Mouse (Mus musculus): Measurements from ENCODE around the gene Zic2. TPM values are rescaled to one million over a fixed set of nuclear protein-coding genes. Genes with fewer than 3 reads are reported as not detected.

The Zic2 gene
- polyA plus RNA-seq, 1 experiment from 2014 or later: not detected

- Histone ChIP-seq H3K4me2 (peak overlapping the region; percentile 67), H3K36me3 (ENCODE audit: insufficient read depth) (no peaks in the 10 kb centered on the region), H3K4me3 (ENCODE audit: low read depth, low read length) (peak overlapping the region; percentile 37; the same call in 1 of the 2 replicates), H3K4me1 (ENCODE audit: insufficient read depth) (no peaks in the 10 kb centered on the region), H3K27me3 (ENCODE audit: insufficient read depth, low read length) (peaks cover 65% of the 10 kb centered on the region), H3K27ac (ENCODE audit: low read depth) (no peak overlapping the region), H3K9ac (no peak overlapping the region), H3K9me3 (ENCODE audit: low read depth, low read length) (no peaks in the 10 kb centered on the region)
- TF ChIP-seq CTCF (IDR thresholded peaks at IDR 0.05; ENCODE audit: low read depth): no peak
- 4% methylated on average over 29 of the region's 29 CpGs for WGBS
- no peak for DNase-seq
- no peak for ATAC-seq (ENCODE audit: insufficient read depth)
Measured at GRCm38 (mm10) chr14:122449601-122450495, 25.4 kb upstream of the Zic2 start.

GRCm38 (mm10) chr14:122450496-122451382 is 24.5 kb upstream of the Zic2 start, which contains the start of gene Gm5089:
Gene Gm5089, minus strand, starts transcription at chr14:122451115.
- H3K9me3 ChIP-seq (ENCODE audit: low read depth, low read length): no peaks in the 10 kb centered on the region
- ATAC-seq (ENCODE audit: insufficient read depth) (peak; percentile 45), DNase-seq (no peak)
- TF ChIP-seq CTCF (IDR thresholded peaks at IDR 0.05; ENCODE audit: low read depth): no peak
- peak within 1 kb of the TSS; percentile 67 for H3K4me2 ChIP-seq
- no peaks in the 10 kb centered on the region for H3K36me3 ChIP-seq (ENCODE audit: insufficient read depth)
- under 1% methylated on average over 58 of the region's 59 CpGs for WGBS
- H3K4me1 ChIP-seq (ENCODE audit: insufficient read depth): no peaks in the 10 kb centered on the region
- peaks cover 74% of the 10 kb centered on the region for H3K27me3 ChIP-seq (ENCODE audit: insufficient read depth, low read length)
- H3K27ac ChIP-seq (ENCODE audit: low read depth): no peak within 1 kb of the TSS
- peak within 1 kb of the TSS; percentile 37 for H3K4me3 ChIP-seq (ENCODE audit: low read depth, low read length)
- H3K9ac ChIP-seq: no peak within 1 kb of the TSS; the same call in 1 of the 2 replicates

- H3K4me3 ChIP-seq (ENCODE audit: low read depth, low read length): no peak overlapping the region
Measured at GRCm38 (mm10) chr14:122451551-122452145, 23.6 kb upstream of the Zic2 start.

GRCm38 (mm10) chr14:122452701-122453387 is 22.4 kb upstream of the Zic2 start:
- H3K36me3 ChIP-seq (ENCODE audit: insufficient read depth): no peaks in the 10 kb centered on the region
- H3K27me3 ChIP-seq (ENCODE audit: insufficient read depth, low read length): peaks cover 81% of the 10 kb centered on the region
- WGBS: 45% methylated on average over 13 of the region's 13 CpGs
- ATAC-seq (ENCODE audit: insufficient read depth): no peak
- no peaks in the 10 kb centered on the region for H3K4me1 ChIP-seq (ENCODE audit: insufficient read depth)
- no peaks in the 10 kb centered on the region for H3K9me3 ChIP-seq (ENCODE audit: low read depth, low read length)
- no peak for TF ChIP-seq CTCF (IDR thresholded peaks at IDR 0.05; ENCODE audit: low read depth)
- DNase-seq: no peak
- H3K9ac ChIP-seq: no peak overlapping the region
- no peak overlapping the region for H3K4me3 ChIP-seq (ENCODE audit: low read depth, low read length)
- H3K27ac ChIP-seq (ENCODE audit: low read depth): no peak overlapping the region
- H3K4me2 ChIP-seq: peak overlapping the region; percentile 48

More at GRCm38 (mm10) chr14:122451551-122452145, 23.6 kb upstream of the Zic2 start:
- ATAC-seq (ENCODE audit: insufficient read depth) (no peak), DNase-seq (no peak)
- Histone ChIP-seq H3K27me3 (ENCODE audit: insufficient read depth, low read length) (peaks cover 81% of the 10 kb centered on the region), H3K4me2 (no peak overlapping the region; the same call in 1 of the 2 replicates), H3K4me1 (ENCODE audit: insufficient read depth) (no peaks in the 10 kb centered on the region), H3K27ac (ENCODE audit: low read depth) (no peak overlapping the region), H3K36me3 (ENCODE audit: insufficient read depth) (no peaks in the 10 kb centered on the region), H3K9me3 (ENCODE audit: low read depth, low read length) (no peaks in the 10 kb centered on the region), H3K9ac (no peak overlapping the region)
- 63% methylated on average over 5 of the region's 5 CpGs for WGBS
- TF ChIP-seq CTCF (IDR thresholded peaks at IDR 0.05; ENCODE audit: low read depth): no peak

GRCm38 (mm10) chr14:122453388-122453995 is 21.7 kb upstream of the Zic2 start:
- WGBS: 3% methylated on average over 32 of the region's 32 CpGs
- Histone ChIP-seq H3K4me1 (ENCODE audit: insufficient read depth) (no peaks in the 10 kb centered on the region), H3K9me3 (ENCODE audit: low read depth, low read length) (no peaks in the 10 kb centered on the region), H3K27ac (ENCODE audit: low read depth) (no peak overlapping the region), H3K27me3 (ENCODE audit: insufficient read depth, low read length) (peaks cover 76% of the 10 kb centered on the region), H3K36me3 (ENCODE audit: insufficient read depth) (no peaks in the 10 kb centered on the region), H3K4me2 (peak overlapping the region; percentile 48), H3K9ac (no peak overlapping the region), H3K4me3 (ENCODE audit: low read depth, low read length) (peak overlapping the region; percentile 10; the same call in 1 of the 2 replicates)
- ATAC-seq (ENCODE audit: insufficient read depth): peak; percentile 61
- TF ChIP-seq CTCF (IDR thresholded peaks at IDR 0.05; ENCODE audit: low read depth): peak; percentile 29
- peak; percentile 66 for DNase-seq

Data from lung, embryonic 14.5 days (tissue).